Mouse (Mus musculus): Measurements from ENCODE around the gene Stt3b.

The Stt3b gene

DNA sequence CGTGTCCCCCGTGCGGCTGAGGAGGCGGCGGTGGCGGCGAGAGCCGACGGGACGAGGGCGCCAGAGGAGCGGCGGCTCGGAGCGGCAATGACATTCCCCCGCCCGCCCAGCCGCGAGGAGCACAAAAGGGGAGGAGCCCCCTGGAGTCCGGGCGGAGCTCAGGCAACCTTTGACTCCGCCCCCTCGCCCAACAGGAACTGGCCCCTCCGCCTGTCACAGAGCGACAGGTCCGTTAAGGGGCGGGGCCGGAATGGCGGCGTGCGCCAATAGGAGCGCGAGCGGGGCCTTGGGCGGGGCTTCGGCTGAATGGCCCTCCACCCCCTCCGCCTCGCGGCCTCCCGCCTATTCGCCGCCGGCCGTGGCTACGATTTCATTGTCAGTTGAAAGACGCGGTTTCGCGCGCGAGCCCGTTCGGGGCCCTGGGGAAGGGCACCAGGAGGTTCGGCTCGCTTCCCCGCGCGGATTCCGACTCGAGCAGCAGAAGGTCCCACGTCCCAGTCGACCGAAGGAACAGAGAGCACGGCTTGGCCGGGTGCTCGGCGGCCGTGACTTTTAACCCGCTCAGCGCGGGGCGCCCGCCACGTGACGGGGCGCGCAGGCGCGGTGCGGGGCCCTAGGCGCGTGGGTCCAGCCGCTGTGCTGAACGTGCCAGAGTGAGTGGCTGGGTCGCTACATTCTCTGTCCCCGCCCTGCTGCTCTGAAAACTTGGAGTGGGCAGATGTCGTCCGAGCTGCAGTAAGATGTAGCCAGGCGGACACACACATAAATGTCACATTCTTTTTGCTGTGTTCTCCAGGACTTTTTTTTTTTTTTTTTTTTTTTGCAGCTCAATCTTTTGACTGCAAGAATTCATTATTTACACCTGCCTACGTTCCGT is at the start of gene Stt3b:
Gene Stt3b, minus strand, starts transcription at position 76 of the 877 bp plus-strand sequence.
- peak; percentile 98 for DNase-seq (ENCODE audit: low read depth)

DNA sequence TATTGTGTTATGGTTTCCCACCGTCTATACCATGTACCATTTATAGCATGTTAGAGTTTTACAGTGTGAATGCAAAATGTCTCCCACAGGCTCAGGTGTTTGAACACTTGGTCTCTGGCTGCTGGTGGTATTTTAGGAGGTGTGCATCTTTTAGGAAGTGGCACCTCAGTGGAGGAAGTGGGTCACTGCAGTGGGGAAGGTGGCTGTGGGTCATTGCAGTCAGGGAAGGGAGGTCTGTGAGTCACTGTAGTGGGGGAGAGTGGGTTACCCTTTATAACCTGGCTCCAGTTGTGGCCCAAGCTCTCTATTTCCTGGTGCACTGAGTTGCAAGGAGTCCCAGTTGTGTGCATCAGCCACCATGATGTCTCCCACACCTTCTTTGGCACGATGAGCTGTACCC is 48.2 kb upstream of the Stt3b start:
- DNase-seq (ENCODE audit: low read depth), result no peak

DNA sequence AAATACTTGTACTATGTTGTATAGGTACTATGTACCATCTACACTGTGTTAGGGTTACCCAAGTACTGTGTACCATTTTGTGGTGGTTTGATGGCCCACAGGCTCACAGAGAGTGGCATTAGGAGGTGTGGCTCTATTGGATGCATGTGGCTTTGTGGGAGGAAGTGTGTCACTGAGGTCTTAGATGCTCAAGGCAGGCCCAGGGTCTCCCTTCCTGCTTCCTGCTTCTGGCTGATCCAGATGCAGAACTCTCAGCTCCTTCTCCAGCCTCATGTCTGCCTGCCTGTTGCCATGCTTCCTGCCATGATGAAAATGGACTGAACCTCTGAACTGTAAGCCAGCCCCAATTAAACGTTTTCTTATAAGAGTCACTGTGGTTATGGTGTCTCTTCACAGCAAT is 47.8 kb upstream of the Stt3b start:
- no peak for DNase-seq (ENCODE audit: low read depth)

DNA sequence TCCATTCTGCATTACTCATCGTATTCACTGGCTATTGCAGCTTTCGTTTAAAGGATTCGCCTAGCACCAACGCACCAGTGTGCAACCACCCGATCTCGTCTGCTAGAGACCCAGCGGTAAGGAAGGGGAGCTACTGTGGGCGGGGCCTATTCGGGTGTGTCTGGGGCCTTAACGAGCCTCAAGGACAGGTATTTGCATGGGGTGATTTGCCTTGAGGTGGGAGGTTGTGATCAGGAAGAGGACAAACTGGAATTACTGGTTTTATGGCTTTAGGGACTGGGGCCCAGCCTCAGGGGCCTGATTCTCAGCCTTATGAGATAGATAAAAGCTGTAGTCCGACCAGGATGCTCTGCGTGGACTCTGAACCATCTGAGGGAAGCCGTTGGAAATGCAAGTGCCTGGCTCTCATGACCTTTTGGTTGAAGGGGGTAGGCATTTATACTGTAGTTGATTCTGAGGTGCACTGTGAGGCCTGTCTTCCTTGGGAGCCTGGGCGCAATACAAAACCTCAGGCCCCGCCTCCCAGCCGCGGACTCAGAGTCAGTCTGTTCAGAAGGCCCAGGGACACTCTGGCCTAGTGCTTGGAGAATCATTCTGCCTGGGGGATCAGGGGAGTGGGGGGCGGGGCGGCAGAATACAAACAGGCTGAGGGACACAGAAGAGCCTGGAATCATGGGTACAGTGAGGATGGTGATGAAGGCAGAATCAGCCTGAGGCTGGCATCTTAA is 46.7 kb upstream of the Stt3b start:
- no peak for DNase-seq (ENCODE audit: low read depth)

DNA sequence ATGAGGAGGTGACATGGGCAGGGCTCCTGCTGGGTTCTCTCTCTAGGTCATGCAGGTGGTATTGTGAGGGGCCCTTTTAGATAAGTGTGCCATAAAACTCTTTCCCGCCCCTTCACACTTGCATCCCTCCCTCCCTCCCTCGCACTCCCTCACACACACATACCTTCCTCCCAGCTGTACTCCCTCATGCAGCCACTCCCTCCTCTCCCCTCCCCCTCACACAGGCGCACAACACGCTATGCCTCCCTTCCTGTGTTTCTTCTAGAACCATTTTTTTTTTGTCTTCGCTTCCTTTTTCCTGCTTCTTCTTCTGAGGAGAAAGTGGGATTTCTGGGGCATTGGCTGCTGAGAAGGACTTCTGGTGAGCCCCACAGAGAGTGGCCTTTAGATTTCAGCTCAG is 45.8 kb upstream of the Stt3b start:
- no peak for DNase-seq (ENCODE audit: low read depth)

DNA sequence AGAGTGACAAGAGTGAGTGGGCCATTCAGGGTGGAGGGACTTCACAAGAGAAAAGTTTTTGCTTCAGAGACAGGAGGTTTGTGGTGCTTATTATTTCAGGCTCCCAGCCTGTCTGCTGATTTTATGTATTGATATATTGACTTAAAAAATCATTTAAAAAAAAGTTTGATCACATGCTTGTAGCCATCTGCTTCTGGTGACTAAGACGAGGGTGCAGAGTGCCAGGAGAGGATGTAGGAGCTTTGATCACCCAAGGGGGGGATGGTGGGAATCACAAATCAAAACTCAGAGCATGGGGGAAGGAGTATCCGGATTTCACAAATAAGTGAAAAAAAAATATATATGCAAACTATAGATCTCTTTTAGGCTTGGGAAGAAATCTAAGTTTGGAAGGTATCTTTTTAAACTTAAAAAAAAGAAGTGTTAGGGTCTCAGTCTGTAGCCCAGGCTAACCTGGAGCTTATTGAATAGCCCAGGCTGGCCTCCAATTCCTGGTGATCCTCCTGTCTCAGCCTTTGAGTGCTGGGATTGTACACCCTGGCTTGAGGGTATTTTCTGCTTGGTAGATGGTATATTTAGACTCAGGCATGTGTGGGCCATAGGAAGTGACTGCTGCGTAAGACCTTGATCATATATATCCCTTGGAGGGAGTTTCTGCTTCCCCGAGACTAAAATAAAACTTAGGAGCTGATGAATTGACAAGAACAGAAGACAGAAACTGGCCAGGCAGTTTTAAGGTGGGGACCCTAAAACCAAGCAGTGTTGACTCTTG is 39.7 kb upstream of the Stt3b start:
- no peak for DNase-seq (ENCODE audit: low read depth)

DNA sequence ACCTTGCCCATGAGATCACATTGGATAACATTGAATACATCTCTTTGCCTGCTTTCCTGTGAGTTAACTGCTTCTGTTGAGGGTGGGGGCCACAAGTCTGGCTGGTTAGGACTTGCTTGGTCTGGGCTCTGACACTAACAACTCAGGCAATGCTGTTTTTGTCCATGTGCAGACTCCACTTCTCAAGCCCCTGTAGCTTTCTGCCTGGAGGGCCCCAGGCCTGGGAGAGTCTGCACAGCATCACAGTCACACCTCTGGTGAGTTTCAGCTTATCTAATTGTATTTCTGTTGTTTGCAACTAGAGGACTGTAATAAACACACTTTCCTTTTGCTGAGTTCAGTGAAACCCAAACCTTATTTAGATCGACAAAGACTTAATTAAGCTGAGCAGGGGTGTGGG is 38.9 kb upstream of the Stt3b start:
- no peak for DNase-seq (ENCODE audit: low read depth)

DNA sequence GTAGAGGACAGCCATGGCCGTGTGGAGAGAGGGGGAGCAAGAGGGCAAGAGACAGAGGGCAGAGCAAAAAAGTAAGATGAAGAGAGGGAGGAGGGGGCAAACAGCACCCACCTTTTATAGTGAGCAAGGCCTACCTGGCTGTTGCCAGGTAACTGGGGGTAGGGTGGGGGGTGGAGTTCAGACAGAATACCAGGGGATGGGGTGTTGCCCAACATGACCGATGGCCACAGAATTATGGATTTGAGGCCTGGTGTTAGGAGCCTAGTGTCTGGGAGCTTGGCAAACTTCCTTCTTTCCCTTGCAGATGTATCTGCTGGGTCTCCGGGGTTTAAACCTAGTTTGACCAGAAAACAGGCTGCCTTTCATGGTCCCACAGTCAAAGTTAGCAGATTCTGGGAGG is 34.7 kb upstream of the Stt3b start:
- DNase-seq (ENCODE audit: low read depth), result no peak

DNA sequence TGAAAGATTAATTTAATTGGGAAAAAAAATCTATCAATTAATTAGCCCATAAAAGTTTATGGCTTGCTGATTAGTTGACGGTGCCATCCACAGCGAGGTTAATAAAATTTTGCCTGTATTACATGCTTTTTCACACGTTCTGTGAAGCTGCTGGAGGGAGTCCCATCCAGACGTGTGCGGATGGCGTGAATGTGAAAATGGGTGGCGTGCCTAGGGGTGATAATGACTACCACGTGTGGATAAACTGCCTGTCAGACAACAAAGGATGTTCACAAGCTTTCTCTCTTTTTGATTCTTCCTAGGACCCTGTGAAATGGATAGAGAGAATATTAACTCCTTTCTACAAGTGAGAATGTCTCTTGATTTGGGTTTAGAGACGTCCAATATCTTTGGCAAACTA is 31.4 kb upstream of the Stt3b start:
- DNase-seq (ENCODE audit: low read depth), result no peak

DNA sequence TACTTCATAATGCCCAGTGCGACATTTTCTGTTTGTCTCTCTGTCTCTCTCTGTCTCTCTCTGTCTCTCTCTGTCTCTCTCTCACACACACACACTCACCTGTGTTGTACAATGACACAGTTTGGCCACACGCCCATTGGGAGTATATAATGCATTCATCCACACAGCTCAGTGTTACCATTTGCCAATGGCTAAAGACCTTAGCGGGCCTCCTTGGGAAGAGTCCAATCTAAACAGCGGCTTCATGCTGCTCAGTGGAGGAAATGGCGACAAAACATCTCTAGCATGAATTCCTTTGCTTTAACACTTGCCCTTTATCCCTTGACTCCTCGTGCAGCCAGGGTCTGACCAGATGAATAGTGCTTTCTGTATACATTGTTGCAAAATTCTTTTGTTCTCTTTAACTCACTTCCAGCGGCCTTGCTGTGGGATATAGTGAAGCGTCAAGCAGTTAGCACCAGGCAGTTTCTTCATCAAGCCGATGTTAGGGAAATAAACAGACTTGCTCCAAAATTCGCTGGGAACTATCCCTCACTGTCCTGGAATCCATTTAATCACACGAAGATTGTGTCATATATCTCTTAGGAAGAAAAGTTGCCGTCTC is 30.1 kb upstream of the Stt3b start:
- DNase-seq (ENCODE audit: low read depth), result no peak

DNA sequence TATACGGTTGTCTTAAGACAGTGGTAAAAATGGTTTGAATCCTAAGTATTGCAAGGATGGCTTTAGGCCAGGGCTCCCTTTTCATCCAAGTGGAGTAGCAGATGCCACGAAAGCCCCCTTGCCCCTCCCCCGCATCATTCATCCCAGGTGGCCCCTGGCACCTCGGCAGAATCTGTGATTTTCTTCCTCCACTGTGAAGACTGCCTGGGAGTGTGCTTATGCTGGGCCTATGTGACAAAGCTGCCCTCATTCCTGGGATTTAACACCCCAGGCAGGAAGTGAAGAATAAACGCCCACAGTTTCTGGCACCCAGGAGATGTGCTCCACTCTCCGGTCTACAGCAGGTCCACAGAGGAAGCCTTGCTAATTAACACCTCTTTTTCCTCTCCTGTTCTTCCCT is 28.6 kb upstream of the Stt3b start:
- no peak for DNase-seq (ENCODE audit: low read depth)

DNA sequence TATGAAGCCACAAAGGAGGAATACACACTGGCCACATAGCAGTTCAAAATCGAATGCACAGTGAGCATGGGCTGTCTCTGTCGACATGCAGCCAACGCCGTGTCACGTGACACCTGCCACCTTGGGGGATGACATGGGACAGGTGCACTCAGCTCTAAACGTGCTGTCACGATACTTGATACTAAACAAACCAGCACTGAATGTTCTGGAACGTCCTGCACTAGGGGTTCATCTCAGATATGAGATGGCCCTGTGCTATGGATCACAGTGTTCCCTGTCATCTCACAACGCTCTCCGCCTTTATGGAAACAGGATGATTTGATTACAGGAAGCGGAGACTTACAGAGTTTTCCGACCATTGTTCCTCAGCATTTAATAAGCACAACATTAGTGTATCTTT is 22.8 kb upstream of the Stt3b start:
- no peak for DNase-seq (ENCODE audit: low read depth)

DNA sequence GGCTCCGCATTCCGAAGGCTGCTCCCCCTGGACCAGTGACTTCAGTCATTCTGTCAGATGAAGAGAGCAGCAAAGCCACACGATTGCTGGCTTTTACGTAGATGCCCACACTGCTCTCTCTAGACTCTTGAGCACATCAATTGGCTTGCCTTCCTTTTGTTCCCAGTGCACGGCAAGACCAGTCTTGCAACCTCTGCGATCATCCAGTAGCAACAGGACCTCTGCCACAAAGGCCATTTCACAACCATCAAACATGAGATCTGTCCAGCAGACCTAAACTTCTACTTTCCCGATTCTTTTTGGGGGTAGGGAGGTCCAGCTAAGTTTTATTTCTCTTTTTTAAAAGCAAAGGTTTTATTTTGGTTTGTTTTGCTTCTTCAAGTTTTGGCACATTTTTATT is 22.1 kb upstream of the Stt3b start:
- no peak for DNase-seq (ENCODE audit: low read depth)

DNA sequence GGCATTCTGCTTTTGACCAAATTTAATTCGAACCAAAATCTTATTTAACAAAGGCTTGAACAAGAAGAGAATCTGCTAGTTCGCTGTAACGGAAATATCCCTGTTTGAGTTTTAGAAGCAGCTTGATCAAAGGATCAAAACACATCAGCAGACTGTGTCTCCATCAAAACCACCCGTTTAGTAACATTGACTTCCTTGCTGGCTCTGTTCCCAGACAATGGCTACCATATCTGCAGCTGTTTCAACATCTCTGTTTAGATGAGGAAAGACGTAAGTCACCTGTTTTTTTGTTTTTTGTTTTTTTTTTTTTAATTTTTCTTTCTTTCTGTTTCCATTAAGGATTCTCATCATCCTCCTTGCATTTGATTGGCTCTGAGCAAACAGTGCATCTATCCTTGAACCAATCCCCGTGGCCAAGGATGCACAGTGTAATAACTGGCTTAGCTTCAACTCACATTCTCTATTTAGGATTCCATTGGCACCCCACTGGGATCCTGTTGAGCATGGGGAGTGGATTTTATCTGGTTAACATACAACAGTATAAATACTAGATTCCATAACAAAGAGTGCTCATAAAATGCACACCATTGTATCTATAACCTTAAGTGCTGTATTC is 20.7 kb upstream of the Stt3b start:
- no peak for DNase-seq (ENCODE audit: low read depth)

DNA sequence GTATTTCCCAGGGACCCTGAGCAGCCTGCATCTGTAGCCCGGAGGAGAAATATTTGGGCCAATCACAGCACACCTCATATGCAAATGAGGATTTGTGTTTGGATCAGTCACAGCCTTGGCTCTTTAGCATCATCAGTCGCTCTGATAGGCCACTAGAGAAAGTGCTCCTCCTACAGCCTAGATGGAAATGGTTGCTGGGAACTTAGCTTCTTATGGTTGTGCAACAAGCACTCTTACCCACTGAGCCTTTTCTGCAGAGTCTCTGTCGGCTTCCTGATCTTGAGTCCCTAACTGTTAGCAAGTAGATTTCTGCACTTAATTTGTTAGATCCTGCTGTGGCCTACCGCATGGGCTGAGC is 16.3 kb upstream of the Stt3b start:
- no peak for DNase-seq (ENCODE audit: low read depth)

DNA sequence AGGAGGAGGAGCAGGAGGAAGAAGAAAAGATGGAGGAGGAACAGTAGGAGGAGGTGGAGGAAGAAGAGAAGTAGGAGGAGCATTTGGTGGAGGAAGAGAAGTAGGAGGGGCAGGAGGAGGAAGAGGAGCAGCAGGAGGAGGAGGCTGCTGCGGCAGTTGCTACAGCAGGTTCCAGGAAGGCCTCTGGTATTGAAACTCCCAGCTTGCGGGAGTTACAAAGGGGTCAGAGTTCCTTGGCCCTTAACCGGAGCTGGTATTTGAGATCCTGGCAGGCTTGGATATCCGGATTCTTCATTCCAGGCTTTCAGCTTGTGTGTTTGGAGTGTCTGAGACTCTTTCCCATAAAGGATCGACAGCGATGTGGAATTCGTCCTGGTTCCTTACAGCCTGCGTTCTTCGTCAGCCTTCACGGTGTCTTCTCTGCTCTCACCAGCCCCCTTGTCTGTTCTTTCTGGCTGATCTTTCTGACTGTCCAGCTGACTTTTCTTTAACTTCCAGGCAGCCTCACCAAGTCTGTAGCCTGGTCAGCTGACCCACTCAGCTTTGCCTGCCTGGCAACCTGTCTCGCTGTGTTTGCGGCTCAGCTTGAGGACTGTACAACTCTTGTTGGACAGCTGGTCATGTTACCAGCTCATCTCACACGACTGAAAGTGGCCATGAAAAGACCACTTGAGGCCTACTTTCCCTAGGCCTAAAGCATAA is 15.8 kb upstream of the Stt3b start:
- no peak for DNase-seq (ENCODE audit: low read depth)

DNA sequence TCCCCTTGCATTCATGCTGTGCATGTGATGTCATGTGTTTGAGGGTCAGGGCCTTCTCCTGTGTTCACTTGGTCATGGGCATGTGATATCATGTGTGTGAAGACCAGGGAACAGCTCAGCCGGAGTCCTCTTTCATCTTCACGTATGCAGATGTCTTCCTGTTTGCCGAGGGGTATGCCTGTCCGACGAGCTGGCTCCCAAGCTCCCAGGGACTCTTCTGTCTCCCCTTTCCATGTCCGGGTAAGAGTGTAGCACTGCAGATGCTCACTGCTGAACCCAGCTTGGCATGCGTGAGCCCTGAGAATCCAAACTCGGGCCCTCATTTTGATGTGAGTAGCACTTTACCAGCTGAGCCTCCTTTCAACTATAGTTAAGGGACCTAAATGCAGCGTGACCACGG is 13.4 kb upstream of the Stt3b start:
- no peak for DNase-seq (ENCODE audit: low read depth)

DNA sequence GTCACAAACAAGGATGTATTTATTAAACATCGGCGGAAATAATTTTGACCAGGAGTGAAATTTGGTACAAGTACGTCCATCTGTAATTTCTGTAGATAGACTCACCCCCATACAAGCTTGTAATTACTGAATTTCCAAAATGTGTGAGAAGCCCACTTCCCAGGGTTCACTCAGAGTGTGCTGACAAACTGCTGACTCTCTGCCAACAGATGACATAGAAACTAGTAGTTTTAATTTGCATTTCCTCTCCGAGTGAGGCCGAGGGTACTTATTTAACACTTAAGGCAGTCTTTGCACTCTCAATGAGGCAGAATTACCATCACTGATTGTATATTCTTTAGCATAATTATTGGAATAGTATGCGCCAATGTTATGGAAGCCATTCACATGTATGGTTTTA is 12.2 kb upstream of the Stt3b start:
- DNase-seq (ENCODE audit: low read depth), result no peak

DNA sequence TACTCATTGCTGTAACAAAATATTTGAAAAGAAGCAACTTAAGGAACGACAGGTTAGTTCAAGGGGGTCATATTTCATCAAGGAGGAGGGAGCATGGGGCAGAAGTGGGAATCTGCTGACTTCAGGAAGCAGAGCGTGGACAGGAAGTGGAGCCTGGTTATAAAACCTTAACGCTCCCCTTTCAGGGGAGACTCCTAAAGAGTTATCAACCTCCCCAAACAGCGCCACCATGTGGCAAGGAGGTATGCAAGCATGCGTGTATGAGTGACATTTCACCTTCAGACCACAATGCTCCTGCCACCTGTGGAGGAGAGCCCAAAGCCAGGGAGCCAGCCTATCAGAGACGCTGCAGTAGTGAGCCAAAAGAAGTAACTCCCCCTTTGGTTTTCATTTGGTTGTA is 10.8 kb upstream of the Stt3b start:
- no peak for DNase-seq (ENCODE audit: low read depth)

DNA sequence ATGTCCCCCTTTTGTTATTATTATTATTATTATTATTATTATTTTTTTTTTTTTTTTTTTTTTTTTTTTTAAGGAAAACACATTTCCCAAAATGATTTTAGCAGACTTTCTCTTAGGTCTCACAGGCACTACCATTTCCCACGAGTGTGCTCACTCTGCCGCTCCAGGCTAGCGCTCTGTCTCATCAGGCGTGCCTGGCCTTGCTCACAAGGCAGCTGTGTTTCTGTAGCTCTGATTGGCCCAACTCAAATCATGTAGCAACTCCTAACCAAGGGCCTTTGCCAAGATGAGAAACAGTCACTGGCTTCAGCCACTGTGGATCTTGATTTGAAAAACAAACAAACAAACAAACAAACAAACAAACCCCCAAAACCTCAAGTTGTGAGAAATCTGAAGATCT is 9.9 kb upstream of the Stt3b start:
- DNase-seq (ENCODE audit: low read depth), result no peak

DNA sequence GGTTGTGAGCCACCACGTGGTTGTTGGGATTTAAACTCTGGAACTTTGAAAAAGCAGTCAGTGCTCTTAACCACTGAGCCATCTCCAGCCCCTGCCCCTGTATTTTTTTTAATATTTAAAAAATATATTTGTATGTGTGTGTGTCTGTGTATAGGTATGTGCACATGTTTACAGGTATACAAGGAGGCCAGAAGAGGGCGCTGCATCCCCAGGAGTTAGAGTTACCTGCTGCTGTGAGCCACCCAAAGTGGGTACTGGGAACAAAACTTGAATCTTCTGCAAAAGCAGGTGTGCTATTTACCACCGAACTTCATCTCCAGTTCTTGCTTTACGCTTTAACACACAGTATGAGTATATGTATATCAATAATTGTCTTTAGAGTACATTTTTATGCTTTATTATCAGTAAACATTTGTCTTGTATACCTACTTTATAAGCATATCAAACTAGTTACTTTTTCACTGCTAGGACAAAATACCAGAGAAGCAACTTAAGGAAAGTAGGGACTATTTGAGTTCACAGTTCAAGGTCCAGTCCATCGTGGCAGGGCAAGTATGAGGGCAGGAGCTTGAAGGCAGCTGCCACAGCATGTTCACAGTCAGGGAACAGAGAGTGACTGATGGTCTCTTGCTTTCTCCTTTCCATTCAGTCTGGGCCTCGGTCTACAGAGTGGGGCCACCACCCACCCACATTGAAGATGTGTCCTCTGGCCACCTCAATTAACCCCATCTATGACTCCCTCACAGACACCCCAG is 8.6 kb upstream of the Stt3b start:
- DNase-seq (ENCODE audit: low read depth), result no peak

Data from c-Kit-positive CD71-negative TER-119-negative erythroid progenitor cells, embryonic 14.5 days (primary cell).